ENCODE assay signal across 12 mouse cellular contexts in genomic region chr4:133877850-133878755, GRCm38 (mm10). TPM values are rescaled to one million over a fixed set of nuclear protein-coding genes. Genes with fewer than 3 reads are reported as not detected.
DNase-seq lines count a peak whose midpoint lies in the region; ATAC-seq and TF ChIP-seq lines count a peak whose summit lies in the region.
"Had no signal": no experiment of that assay in that cellular context is flagged by ENCODE, and none has a peak within 500 bp of the region (broad histone marks: within the 10 kb centered on the region; RNA-seq: fewer than 3 reads in every experiment).

No protein-coding gene starts in this region.

- no peaks in the 10 kb centered on the region for H3K27me3 ChIP-seq in spleen, adult 2 months (ENCODE audit: control insufficient read depth, insufficient read depth, low read length)
- no peaks in the 10 kb centered on the region for H3K27me3 ChIP-seq in intestine, embryonic 15.5 days (replicated peaks)
- H3K27me3 ChIP-seq in stomach, embryonic 15.5 days (replicated peaks): no peaks in the 10 kb centered on the region
- H3K27me3 ChIP-seq: embryonic facial prominence, embryonic 12.5 days; neural tube, embryonic 13.5 days had no signal

- peak; percentile 33; the same call in 1 of the 2 replicates for TF ChIP-seq CTCF in spleen, adult 2 months (IDR thresholded peaks at IDR 0.05; ENCODE audit: extremely low read depth, insufficient read depth, insufficient read length, insufficient replicate concordance)

- H3K9me3 ChIP-seq in intestine, embryonic 15.5 days: no peaks in the 10 kb centered on the region
- H3K9me3 ChIP-seq in stomach, embryonic 15.5 days: no peaks in the 10 kb centered on the region
- H3K9me3 ChIP-seq: embryonic facial prominence, embryonic 12.5 days; neural tube, embryonic 13.5 days had no signal

- H3K27ac ChIP-seq in spleen, adult 2 months (ENCODE audit: insufficient read depth, low read length): no peak overlapping the region; the same call in 1 of the 2 replicates
- H3K27ac ChIP-seq in intestine, embryonic 15.5 days: peak overlapping the region; percentile 82
- H3K27ac ChIP-seq in stomach, embryonic 15.5 days: peak overlapping the region; percentile 77
- H3K27ac ChIP-seq: embryonic facial prominence, embryonic 12.5 days; neural tube, embryonic 13.5 days had no signal

- WGBS in spleen, adult 2 months: 83% methylated on average over 14 of the region's 14 CpGs
- WGBS in intestine, embryonic 15.5 days: 85% methylated on average over 14 of the region's 14 CpGs
- 85% methylated on average over 14 of the region's 14 CpGs for WGBS in stomach, embryonic 15.5 days

- no peak for ATAC-seq in intestine, embryonic 15.5 days
- ATAC-seq in stomach, embryonic 15.5 days (ENCODE audit: insufficient read depth, low FRiP score, low read depth): no peak
- no peak for ATAC-seq in activated CD4-positive, CD25-positive, alpha-beta regulatory T cell, adult 4 months

- H3K36me3 ChIP-seq in spleen, adult 2 months (ENCODE audit: control insufficient read depth, insufficient read depth, low read length): no peaks in the 10 kb centered on the region
- peaks cover 10% of the 10 kb centered on the region; the same call in 1 of the 2 replicates for H3K36me3 ChIP-seq in intestine, embryonic 15.5 days
- 0 out of 2 replicates have a peak, but pooled peaks cover 7% of the 10 kb centered on the region for H3K36me3 ChIP-seq in stomach, embryonic 15.5 days
- H3K36me3 ChIP-seq: neural tube, embryonic 13.5 days had no signal

- H3K9ac ChIP-seq in intestine, embryonic 15.5 days: no peak overlapping the region
- no peak overlapping the region for H3K9ac ChIP-seq in stomach, embryonic 15.5 days
- H3K9ac ChIP-seq: embryonic facial prominence, embryonic 12.5 days; neural tube, embryonic 13.5 days had no signal

- H3K4me3 ChIP-seq in spleen, adult 2 months (ENCODE audit: extremely low read depth, insufficient read depth, insufficient read length): no peak overlapping the region
- H3K4me3 ChIP-seq in intestine, embryonic 15.5 days (replicated peaks): no peak overlapping the region
- no peak overlapping the region for H3K4me3 ChIP-seq in stomach, embryonic 15.5 days (replicated peaks)
- H3K4me3 ChIP-seq: embryonic facial prominence, embryonic 12.5 days; neural tube, embryonic 13.5 days had no signal

- 0 out of 2 replicates have a peak overlapping the region, but pooled peaks have one; percentile 9 for H3K4me2 ChIP-seq in intestine, embryonic 15.5 days (replicated peaks)
- H3K4me2 ChIP-seq in stomach, embryonic 15.5 days: no peak overlapping the region
- H3K4me2 ChIP-seq: embryonic facial prominence, embryonic 12.5 days; neural tube, embryonic 13.5 days had no signal

- DNase-seq in cerebellum, postnatal 25 days: peak; percentile 6 to 58
- DNase-seq in cerebellum, adult 11 months: no peak
- DNase-seq in spleen, adult 2 months (ENCODE audit: low read depth in 1 of 2, low spot score in 2 of 2): peak in 1 of 2 experiments; percentile 36
- DNase-seq in spleen, adult 12 weeks (ENCODE audit: low spot score): no peak
- no peak for DNase-seq in gastrocnemius, postnatal 10 days
- DNase-seq: heart, postnatal 14 days; left cerebral cortex, postnatal 4 days had no signal

- TF ChIP-seq POLR2A in spleen, adult 2 months (IDR thresholded peaks at IDR 0.05; ENCODE audit: low read depth, low read length): no peak

- H3K4me1 ChIP-seq in spleen, adult 2 months (ENCODE audit: control insufficient read depth, insufficient read depth, insufficient read length): peaks cover 11% of the 10 kb centered on the region; the same call in 1 of the 2 replicates
- peaks cover 30% of the 10 kb centered on the region for H3K4me1 ChIP-seq in intestine, embryonic 15.5 days (replicated peaks)
- H3K4me1 ChIP-seq in stomach, embryonic 15.5 days: peaks cover 7% of the 10 kb centered on the region
- H3K4me1 ChIP-seq: neural tube, embryonic 13.5 days had no signal

RNA-seq across cellular contexts. Expression of gene Rps6ka1, which starts 9.5 kb away (rescaled TPM):
- 76.6 and 98.9 TPM in 2 replicates for polyA plus RNA-seq in spleen, adult 2 months (2012; rRNA removed)
- 124 and 133 TPM in 2 replicates for polyA plus RNA-seq in intestine, embryonic 15.5 days (2015; fragmentation: Nextera tagmentation; extraction: Ambion mirVana)
- 73.4 and 76.4 TPM in 2 replicates for polyA plus RNA-seq in stomach, embryonic 15.5 days (2015; fragmentation: Nextera tagmentation; extraction: Ambion mirVana)
- total RNA-seq in gastrocnemius, postnatal 10 days (2021): 1 to 10 TPM; 7.2 to 8.1 TPM
- polyA plus RNA-seq in activated CD4-positive, CD25-positive, alpha-beta regulatory T cell, adult 4 months (2017; shearing (Covaris generic)): 100 to 1,000 TPM in 1 of 2 experiments, 10 to 100 TPM in 1; 96.5 to 113 TPM

Comparison
In these comparisons a context has a peak if more than half of its experiments do, and no peak if none do; other contexts are left out.
1. DNase-seq: peak in cerebellum, postnatal 25 days (2 of 2); none in cerebellum, adult 11 months (single experiment), spleen, adult 12 weeks (single experiment) and gastrocnemius, postnatal 10 days (single experiment).